Mouse (Mus musculus) E14TG2a.4 (cell line): Measurements from ENCODE around the gene Atg7.

Source experiments
- CTCF ChIP-seq: conservative IDR thresholded peaks from 2 replicates; pipeline ENCODE4 v1.5.1; 2014; ENCODE audit warnings: low read length
- POU5F1 ChIP-seq: IDR thresholded peaks from 2 replicates; pipeline ENCODE4 v1.6.1; 2014; ENCODE audit warnings: low read length, borderline replicate concordance

DNA sequence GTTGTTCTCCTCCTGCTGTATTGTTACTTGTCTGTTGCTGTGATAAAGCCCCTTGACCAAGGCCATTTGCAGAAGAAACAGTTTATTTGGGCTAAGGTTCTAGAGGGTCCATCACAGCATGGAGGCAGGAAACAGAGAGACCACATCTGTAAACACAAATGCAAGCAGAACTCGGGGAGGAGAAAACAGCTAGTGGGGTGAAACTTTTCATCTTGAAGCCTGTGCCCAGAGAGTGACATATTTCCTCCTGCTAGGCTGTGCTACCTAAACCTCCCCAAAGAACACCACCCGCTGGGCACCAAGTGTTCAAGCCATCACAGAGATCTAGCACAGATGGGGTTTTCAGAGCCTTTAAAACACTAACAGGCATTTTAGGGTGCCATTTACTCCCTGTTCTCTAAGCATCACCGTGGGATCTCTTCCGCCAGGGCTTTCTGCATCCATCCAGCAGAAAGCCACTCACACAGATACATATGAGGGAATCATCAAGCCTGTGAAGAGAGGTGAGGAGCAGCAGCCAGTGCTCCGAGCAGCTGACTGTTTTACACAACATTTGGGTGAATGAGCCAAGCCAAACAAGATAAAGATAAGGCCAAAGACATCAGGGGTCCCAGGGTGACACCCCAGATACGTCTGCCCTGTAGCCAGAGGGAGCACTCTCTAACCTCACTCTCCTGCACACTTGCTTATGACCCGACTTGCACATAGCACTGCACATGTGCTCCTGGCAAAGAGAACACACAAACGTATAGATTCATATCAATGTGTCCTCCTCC is 262.5 kb downstream of the Atg7 start:
- TF ChIP-seq CTCF (no peak), POU5F1 (no peak)
